Mouse (Mus musculus): ENCODE measurements at regions not wholly inside any gene's neighbourhood (a gene's known extent, or its start where the extent isn't known, plus 50 kb on each side); places are given as distances from the start of the nearest gene placed in this dataset.
A peak's percentile ranks its signal among the peaks of the same experiment; 100 is the strongest.

DNA sequence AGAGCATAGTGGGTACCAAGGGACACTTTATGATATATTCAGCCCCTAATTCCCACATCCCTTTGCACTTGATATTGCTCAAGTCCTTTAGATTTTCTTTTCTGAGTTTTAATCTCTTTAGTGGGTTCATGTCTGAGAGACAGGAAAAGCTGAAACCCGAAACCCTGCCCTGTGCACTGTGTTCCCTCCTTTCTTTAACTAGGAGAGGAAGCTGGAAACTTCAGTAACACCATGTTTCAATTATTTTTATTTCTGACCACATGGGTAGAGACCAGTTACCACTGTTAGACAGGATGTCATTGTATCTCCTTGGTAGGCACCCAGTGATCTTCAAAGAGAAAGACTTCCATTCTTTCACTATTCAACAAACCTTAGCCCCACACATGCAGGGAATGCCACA lies 362.4 kb upstream of the Flrt2 start:
- no peak for ATAC-seq (ENCODE audit: low read depth)
- Histone ChIP-seq H3K27ac (replicated peaks; ENCODE audit: low read depth, low read length) (no peak overlapping the region), H3K36me3 (ENCODE audit: control insufficient read depth, insufficient read depth, low read length) (no peaks in the 10 kb centered on the region), H3K4me3 (ENCODE audit: low read depth, low read length) (no peak overlapping the region), H3K27me3 (replicated peaks; ENCODE audit: control insufficient read depth, insufficient read depth, low read length) (no peaks in the 10 kb centered on the region), H3K4me1 (ENCODE audit: control insufficient read depth, insufficient read depth, low read length) (peaks cover 6% of the 10 kb centered on the region; the same call in 1 of the 2 replicates), H3K4me2 (ENCODE audit: low read depth, low read length) (no peak overlapping the region), H3K9ac (ENCODE audit: low read depth, low read length) (no peak overlapping the region), H3K9me3 (ENCODE audit: control insufficient read depth, low read length) (no peaks in the 10 kb centered on the region)
- 53% methylated on average over 1 of the region's 1 CpGs for WGBS
- DNase-seq (ENCODE audit: low spot score) = no peak

DNA sequence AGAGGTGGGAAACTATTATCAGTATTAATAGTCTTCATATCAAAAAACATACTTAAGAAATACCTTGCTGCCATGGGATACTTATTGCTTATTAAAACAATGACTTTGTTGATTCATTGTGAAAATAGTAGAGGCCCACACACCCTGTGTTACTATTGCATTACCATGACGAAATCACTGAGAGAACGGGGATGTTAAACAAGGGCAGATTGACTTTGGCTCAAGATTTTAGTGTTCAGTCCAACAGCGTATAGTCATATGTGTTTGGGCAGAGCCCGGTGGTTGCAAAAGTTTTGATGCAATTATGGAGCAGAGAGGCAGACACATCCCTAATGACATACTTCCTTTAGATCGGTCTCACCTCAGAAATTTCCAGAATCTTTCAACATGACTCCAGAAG lies 344.2 kb upstream of the Flrt2 start:
- 73% methylated on average over 5 of the region's 5 CpGs for WGBS

DNA sequence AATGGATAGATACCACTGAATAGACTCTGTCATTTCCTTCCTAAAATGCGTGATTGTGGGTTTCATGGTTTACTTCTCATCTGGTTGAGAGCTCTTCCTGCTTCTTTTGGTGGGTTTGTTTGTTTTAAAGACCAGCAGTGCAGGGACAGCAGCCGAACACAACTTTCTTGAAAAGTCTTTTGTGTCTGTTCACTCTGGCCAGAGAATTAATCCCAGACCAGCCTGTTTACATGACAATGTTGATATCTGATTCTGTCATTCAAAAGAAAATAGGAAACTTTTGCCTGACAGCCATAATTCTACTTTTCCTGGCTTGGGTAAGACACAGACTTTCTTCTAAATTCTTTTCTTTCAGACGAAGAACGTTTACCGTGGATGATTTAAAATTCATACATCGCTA lies 336.9 kb upstream of the Flrt2 start:
- Histone ChIP-seq H3K27me3 (replicated peaks; ENCODE audit: control insufficient read depth, insufficient read depth, low read length) (no peaks in the 10 kb centered on the region), H3K27ac (replicated peaks; ENCODE audit: low read depth, low read length) (no peak overlapping the region), H3K9ac (ENCODE audit: low read depth, low read length) (no peak overlapping the region), H3K36me3 (ENCODE audit: control insufficient read depth, insufficient read depth, low read length) (no peaks in the 10 kb centered on the region), H3K4me1 (ENCODE audit: control insufficient read depth, insufficient read depth, low read length) (peaks cover 3% of the 10 kb centered on the region; the same call in 1 of the 2 replicates), H3K4me2 (ENCODE audit: low read depth, low read length) (peak overlapping the region; percentile 0; the same call in 1 of the 2 replicates), H3K9me3 (ENCODE audit: control insufficient read depth, low read length) (no peaks in the 10 kb centered on the region), H3K4me3 (ENCODE audit: low read depth, low read length) (no peak overlapping the region)
- peak; percentile 35 for DNase-seq (ENCODE audit: low spot score)
- no peak for ATAC-seq (ENCODE audit: low read depth)
- WGBS = 15% methylated on average over 6 of the region's 6 CpGs

More for the DNA sequence above, 344.2 kb upstream of the Flrt2 start:
- Histone ChIP-seq H3K27ac (replicated peaks; ENCODE audit: low read depth, low read length) (no peak overlapping the region), H3K9ac (ENCODE audit: low read depth, low read length) (no peak overlapping the region), H3K36me3 (ENCODE audit: control insufficient read depth, insufficient read depth, low read length) (no peaks in the 10 kb centered on the region), H3K4me2 (ENCODE audit: low read depth, low read length) (no peak overlapping the region), H3K9me3 (ENCODE audit: control insufficient read depth, low read length) (no peaks in the 10 kb centered on the region), H3K27me3 (replicated peaks; ENCODE audit: control insufficient read depth, insufficient read depth, low read length) (no peaks in the 10 kb centered on the region), H3K4me1 (ENCODE audit: control insufficient read depth, insufficient read depth, low read length) (no peaks in the 10 kb centered on the region), H3K4me3 (ENCODE audit: low read depth, low read length) (no peak overlapping the region)
- DNase-seq (ENCODE audit: low spot score) (no peak), ATAC-seq (ENCODE audit: low read depth) (no peak)

DNA sequence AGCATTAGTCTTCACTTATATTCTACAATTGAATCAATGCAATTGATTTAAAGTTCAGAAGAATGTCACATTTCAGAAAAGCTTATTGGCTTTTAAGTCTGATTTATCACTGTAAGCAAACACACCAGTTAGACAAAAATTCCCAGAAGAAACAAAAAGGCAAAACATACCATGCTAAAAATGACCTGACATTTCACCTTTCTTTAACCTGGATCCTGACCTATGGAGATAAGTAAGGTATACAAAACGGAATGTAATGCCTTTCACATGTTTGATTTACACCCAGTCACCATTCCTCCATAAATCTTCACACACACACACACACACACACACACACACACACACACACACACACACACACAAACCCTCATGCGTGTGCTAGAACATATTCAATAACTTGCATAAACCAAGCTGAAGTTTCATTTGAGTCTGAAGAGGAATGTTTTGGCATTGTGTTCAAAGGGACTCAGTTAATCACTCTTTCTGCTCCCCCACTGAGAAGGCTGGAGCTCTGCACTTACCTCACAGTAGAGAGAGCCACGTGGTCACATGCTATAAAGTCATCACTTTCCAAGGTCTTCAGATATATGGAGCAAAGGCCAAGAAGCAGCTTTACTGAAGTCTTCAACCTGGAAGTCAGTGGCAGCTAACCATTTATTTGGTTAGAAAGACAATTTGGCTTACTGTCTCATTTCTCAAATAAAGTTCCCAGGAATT lies 307.6 kb upstream of the Flrt2 start:
- DNase-seq (ENCODE audit: low spot score) = peak; percentile 6
- Histone ChIP-seq H3K9me3 (ENCODE audit: control insufficient read depth, low read length) (no peaks in the 10 kb centered on the region), H3K4me3 (ENCODE audit: low read depth, low read length) (no peak overlapping the region), H3K36me3 (ENCODE audit: control insufficient read depth, insufficient read depth, low read length) (no peaks in the 10 kb centered on the region), H3K4me1 (ENCODE audit: control insufficient read depth, insufficient read depth, low read length) (no peaks in the 10 kb centered on the region), H3K4me2 (ENCODE audit: low read depth, low read length) (no peak overlapping the region), H3K9ac (ENCODE audit: low read depth, low read length) (no peak overlapping the region), H3K27me3 (replicated peaks; ENCODE audit: control insufficient read depth, insufficient read depth, low read length) (no peaks in the 10 kb centered on the region), H3K27ac (replicated peaks; ENCODE audit: low read depth, low read length) (no peak overlapping the region)
- 39% methylated on average over 3 of the region's 3 CpGs for WGBS
- no peak for ATAC-seq (ENCODE audit: low read depth)

DNA sequence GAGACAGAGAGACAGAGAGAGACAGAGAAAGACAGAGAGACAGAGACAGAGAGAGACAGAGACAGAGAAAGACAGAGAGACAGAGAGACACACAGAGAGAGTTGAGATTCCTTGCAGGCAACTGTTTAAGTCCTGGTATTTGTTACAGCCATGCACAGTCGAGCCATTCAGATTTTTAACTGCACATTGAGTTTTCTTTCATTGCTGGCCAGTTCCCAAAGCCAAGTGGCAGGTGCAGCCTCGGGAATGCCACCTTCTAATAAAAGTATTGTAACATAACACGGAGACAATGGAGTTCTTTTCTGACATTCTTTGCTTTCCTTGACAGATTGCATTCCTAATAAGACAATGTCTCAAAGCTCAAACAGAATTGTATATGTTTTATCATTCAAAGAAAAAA lies 306.3 kb upstream of the Flrt2 start:
- DNase-seq (ENCODE audit: low spot score) = peak; percentile 69
- ATAC-seq (ENCODE audit: low read depth) = 0 out of 2 replicates have a peak, but pooled peaks have one; percentile 15
- H3K4me2 ChIP-seq (ENCODE audit: low read depth, low read length) = no peak overlapping the region

DNA sequence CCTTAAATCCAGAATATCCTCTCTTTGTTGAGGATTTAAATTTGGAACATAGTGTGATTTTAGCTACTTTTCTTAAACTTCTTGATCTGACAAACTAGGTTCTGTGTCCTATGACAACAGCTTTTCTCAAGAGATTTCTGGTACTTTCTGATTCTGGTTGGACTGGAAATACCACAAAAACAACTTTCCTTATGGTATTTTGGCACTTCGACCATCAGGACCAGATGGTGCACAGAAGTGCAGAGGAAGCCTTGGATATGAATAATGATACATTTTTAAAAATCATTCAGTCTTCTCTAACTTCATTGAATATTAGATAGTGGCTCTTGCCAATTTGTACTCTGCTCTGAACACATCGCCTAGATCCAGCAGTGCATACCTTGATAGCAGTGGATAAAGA lies 303.8 kb upstream of the Flrt2 start:
- Histone ChIP-seq H3K36me3 (ENCODE audit: control insufficient read depth, insufficient read depth, low read length) (no peaks in the 10 kb centered on the region), H3K27me3 (replicated peaks; ENCODE audit: control insufficient read depth, insufficient read depth, low read length) (no peaks in the 10 kb centered on the region), H3K4me2 (ENCODE audit: low read depth, low read length) (no peak overlapping the region), H3K4me1 (ENCODE audit: control insufficient read depth, insufficient read depth, low read length) (no peaks in the 10 kb centered on the region), H3K4me3 (ENCODE audit: low read depth, low read length) (no peak overlapping the region), H3K9me3 (ENCODE audit: control insufficient read depth, low read length) (no peaks in the 10 kb centered on the region), H3K9ac (ENCODE audit: low read depth, low read length) (no peak overlapping the region), H3K27ac (replicated peaks; ENCODE audit: low read depth, low read length) (no peak overlapping the region)
- no peak for DNase-seq (ENCODE audit: low spot score)
- ATAC-seq (ENCODE audit: low read depth) = no peak
- 80% methylated on average over 2 of the region's 2 CpGs for WGBS

More for the DNA sequence above, 306.3 kb upstream of the Flrt2 start:
- 53% methylated on average over 3 of the region's 3 CpGs for WGBS
- no peak overlapping the region for H3K4me3 ChIP-seq (ENCODE audit: low read depth, low read length)
- no peak overlapping the region for H3K9ac ChIP-seq (ENCODE audit: low read depth, low read length)
- H3K4me1 ChIP-seq (ENCODE audit: control insufficient read depth, insufficient read depth, low read length) = no peaks in the 10 kb centered on the region
- no peaks in the 10 kb centered on the region for H3K27me3 ChIP-seq (replicated peaks; ENCODE audit: control insufficient read depth, insufficient read depth, low read length)
- no peaks in the 10 kb centered on the region for H3K9me3 ChIP-seq (ENCODE audit: control insufficient read depth, low read length)
- no peaks in the 10 kb centered on the region for H3K36me3 ChIP-seq (ENCODE audit: control insufficient read depth, insufficient read depth, low read length)
- H3K27ac ChIP-seq (replicated peaks; ENCODE audit: low read depth, low read length) = no peak overlapping the region

DNA sequence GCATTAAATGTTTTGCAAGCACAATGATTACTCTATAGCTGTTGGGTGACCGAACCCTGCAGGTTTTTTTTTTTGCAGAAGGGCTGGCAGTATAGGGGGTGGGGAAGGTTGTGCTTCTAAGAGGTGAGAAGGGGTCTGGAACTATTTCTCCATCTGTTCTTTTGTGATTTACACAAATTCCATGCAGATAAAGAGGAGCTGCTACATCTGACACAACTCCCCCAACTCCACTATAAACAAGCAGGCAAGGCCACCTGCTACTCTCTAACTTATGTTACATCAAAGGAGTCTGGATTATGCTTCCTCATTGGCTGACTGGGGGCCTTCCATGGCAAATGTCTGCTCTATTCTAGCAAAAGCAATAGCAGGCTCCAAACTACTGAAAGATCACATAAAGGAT lies 299.2 kb upstream of the Flrt2 start:
- Histone ChIP-seq H3K9me3 (ENCODE audit: control insufficient read depth, low read length) (no peaks in the 10 kb centered on the region), H3K4me1 (ENCODE audit: control insufficient read depth, insufficient read depth, low read length) (no peaks in the 10 kb centered on the region), H3K27ac (replicated peaks; ENCODE audit: low read depth, low read length) (no peak overlapping the region), H3K9ac (ENCODE audit: low read depth, low read length) (no peak overlapping the region), H3K27me3 (replicated peaks; ENCODE audit: control insufficient read depth, insufficient read depth, low read length) (no peaks in the 10 kb centered on the region), H3K4me3 (ENCODE audit: low read depth, low read length) (no peak overlapping the region), H3K36me3 (ENCODE audit: control insufficient read depth, insufficient read depth, low read length) (no peaks in the 10 kb centered on the region), H3K4me2 (ENCODE audit: low read depth, low read length) (no peak overlapping the region)
- 48% methylated on average over 1 of the region's 1 CpGs for WGBS
- DNase-seq (ENCODE audit: low spot score) (peak; percentile 45), ATAC-seq (ENCODE audit: low read depth) (peak; percentile 47; the same call in 1 of the 2 replicates)

DNA sequence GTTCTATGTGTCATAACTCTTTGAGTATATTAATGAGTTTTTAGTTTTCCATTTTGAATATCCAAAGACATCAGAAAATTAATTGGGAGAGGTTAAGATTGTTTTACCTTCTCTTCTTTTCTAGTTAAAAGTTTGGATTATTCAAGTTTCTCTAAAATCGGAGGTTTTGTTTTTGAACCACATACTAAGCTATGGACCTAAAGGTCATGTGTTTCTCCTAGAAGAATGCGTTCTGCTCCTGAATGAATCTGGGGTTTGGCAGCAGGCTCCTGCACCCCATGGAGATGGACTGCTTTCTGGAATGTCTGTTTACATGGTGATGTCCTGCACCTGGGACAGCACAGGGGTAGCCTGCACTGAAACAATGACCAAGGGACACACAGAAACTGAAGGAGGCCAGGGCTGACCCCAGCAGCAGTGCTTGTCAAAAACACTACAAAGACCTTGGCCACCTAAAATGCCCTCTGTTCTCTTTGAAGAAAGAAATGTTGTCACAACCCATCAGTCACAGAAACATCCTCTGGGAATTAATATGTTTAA lies 297.0 kb upstream of the Flrt2 start:
- H3K4me1 ChIP-seq (ENCODE audit: control insufficient read depth, insufficient read depth, low read length) = no peaks in the 10 kb centered on the region
- H3K9me3 ChIP-seq (ENCODE audit: control insufficient read depth, low read length) = no peaks in the 10 kb centered on the region
- 72% methylated on average over 2 of the region's 2 CpGs for WGBS
- ATAC-seq (ENCODE audit: low read depth) (no peak), DNase-seq (ENCODE audit: low spot score) (no peak)
- no peak overlapping the region for H3K27ac ChIP-seq (replicated peaks; ENCODE audit: low read depth, low read length)
- no peak overlapping the region for H3K9ac ChIP-seq (ENCODE audit: low read depth, low read length)
- no peaks in the 10 kb centered on the region for H3K36me3 ChIP-seq (ENCODE audit: control insufficient read depth, insufficient read depth, low read length)
- H3K4me3 ChIP-seq (ENCODE audit: low read depth, low read length) = no peak overlapping the region
- no peak overlapping the region for H3K4me2 ChIP-seq (ENCODE audit: low read depth, low read length)
- H3K27me3 ChIP-seq (replicated peaks; ENCODE audit: control insufficient read depth, insufficient read depth, low read length) = no peaks in the 10 kb centered on the region

DNA sequence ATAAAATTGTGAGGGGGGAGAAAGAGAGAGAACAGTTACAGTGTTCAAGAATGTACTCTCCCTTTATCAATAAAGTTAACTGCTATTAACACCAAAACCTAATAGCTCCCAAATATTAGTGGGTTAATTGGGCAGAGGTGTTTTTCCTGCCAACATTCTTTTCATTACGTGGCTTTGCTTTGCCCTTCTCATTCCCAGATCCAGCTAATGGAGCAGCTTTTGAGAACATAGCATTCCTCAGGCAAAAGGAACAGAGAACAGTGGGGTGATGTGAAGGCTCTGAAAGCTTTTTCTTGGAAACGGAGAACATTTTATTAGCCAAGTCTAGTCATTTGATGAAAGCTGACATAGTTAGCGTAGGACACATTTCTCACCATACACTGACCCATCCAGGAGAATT lies 271.2 kb upstream of the Flrt2 start:
- Histone ChIP-seq H3K9me3 (ENCODE audit: control insufficient read depth, low read length) (no peaks in the 10 kb centered on the region), H3K4me3 (ENCODE audit: low read depth, low read length) (no peak overlapping the region), H3K27ac (replicated peaks; ENCODE audit: low read depth, low read length) (no peak overlapping the region), H3K9ac (ENCODE audit: low read depth, low read length) (no peak overlapping the region), H3K4me2 (ENCODE audit: low read depth, low read length) (no peak overlapping the region), H3K4me1 (ENCODE audit: control insufficient read depth, insufficient read depth, low read length) (no peaks in the 10 kb centered on the region), H3K27me3 (replicated peaks; ENCODE audit: control insufficient read depth, insufficient read depth, low read length) (no peaks in the 10 kb centered on the region), H3K36me3 (ENCODE audit: control insufficient read depth, insufficient read depth, low read length) (no peaks in the 10 kb centered on the region)
- 75% methylated on average over 3 of the region's 3 CpGs for WGBS
- no peak for DNase-seq (ENCODE audit: low spot score)
- ATAC-seq (ENCODE audit: low read depth) = no peak

All from embryonic facial prominence, embryonic 14.5 days (tissue).